Mouse (Mus musculus) kidney, embryonic 14.5 days (tissue): ENCODE measurements at regions not wholly inside any gene's neighbourhood (a gene's known extent, or its start where the extent isn't known, plus 50 kb on each side); places are given as distances from the start of the nearest gene placed in this dataset.

ENCODE experiments used
- ATAC-seq: fragments of 200-750 bp; cut with Nextera tagmentation; 2 replicates; pipeline ENCODE4 v1.8.0; 2017; ENCODE audit warnings: moderate number of reproducible peaks, mild to moderate bottlenecking, moderate TSS enrichment, moderate library complexity; ENCODE audit not compliant: low FRiP score, low TSS enrichment
- H3K27ac ChIP-seq: fragments of 300-500 bp; sonication (generic); 2 replicates; pipeline ENCODE4 v1.5.1; 2014; ENCODE audit warnings: low read depth, mild to moderate bottlenecking, low read length, moderate library complexity, mixed read lengths
- H3K27me3 ChIP-seq: fragments of 300-500 bp; sonication (generic); 2 replicates; pipeline ENCODE4 v1.6.1; 2014; ENCODE audit warnings: mild to moderate bottlenecking, low read length; ENCODE audit not compliant: control insufficient read depth, insufficient read depth
- H3K36me3 ChIP-seq: fragments of 300-500 bp; sonication (generic); 2 replicates; pipeline ENCODE4 v1.6.1; 2014; ENCODE audit warnings: low read length, mixed read lengths; ENCODE audit not compliant: control insufficient read depth, insufficient read depth
- H3K4me1 ChIP-seq: fragments of 300-500 bp; sonication (generic); 2 replicates; pipeline ENCODE4 v1.6.1; 2014; ENCODE audit warnings: low read length, mixed read lengths; ENCODE audit not compliant: control insufficient read depth, insufficient read depth
- H3K4me2 ChIP-seq: fragments of 300-500 bp; sonication (generic); replicated peaks from 2 replicates; pipeline ENCODE4 v1.6.1; 2014; ENCODE audit warnings: low read depth, mild to moderate bottlenecking, low read length
- H3K4me3 ChIP-seq: fragments of 300-500 bp; sonication (generic); 2 replicates; pipeline ENCODE4 v1.5.1; 2014; ENCODE audit warnings: mild to moderate bottlenecking, low read length
- H3K9ac ChIP-seq: fragments of 300-500 bp; sonication (generic); 2 replicates; pipeline ENCODE4 v1.6.1; 2014; ENCODE audit warnings: low read depth, mild to moderate bottlenecking, low read length, moderate library complexity
- H3K9me3 ChIP-seq: fragments of 300-500 bp; sonication (generic); 2 replicates; pipeline ENCODE4 v1.6.1; 2016; ENCODE audit warnings: low read length; ENCODE audit not compliant: control insufficient read depth
- WGBS: fragments of 180-500 bp; shearing (Covaris S2); extraction: QIAGEN DNeasy Blood & Tissue Kit; methylation state at CpG from one replicate; pipeline ENCODE4 v1.1.7; 2014; 5-methylcytosine and 5-hydroxymethylcytosine counted together

DNA sequence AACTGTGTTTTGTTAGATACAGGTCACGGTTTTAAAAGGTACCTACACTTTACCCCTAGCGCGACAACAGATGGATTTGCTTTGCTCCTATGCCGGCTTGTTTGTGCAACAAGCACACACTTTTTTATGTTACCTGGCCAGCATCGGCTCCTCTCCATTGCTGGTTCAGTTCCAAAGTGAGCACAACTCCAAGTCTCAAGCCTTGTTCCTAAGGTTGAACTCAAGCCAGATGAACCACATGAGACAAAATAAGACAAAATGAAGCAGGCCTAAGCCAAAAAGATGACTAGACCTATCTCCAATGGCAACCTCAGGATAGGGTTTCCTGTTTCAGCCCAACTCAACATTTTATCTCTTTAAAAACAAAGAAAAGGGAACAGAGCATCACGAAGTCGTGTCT, 108.5 kb upstream of the N6amt1 start:
- no peak overlapping the region for H3K27ac ChIP-seq
- no peak overlapping the region for H3K9ac ChIP-seq
- no peak overlapping the region for H3K4me2 ChIP-seq
- no peak overlapping the region for H3K4me3 ChIP-seq
- H3K27me3 ChIP-seq, result no peaks in the 10 kb centered on the region
- ATAC-seq, result no peak
- H3K9me3 ChIP-seq, result no peaks in the 10 kb centered on the region
- 73% methylated on average over 7 of the region's 7 CpGs for WGBS
- 0 out of 2 replicates have a peak, but pooled peaks cover 3% of the 10 kb centered on the region for H3K4me1 ChIP-seq
- no peaks in the 10 kb centered on the region for H3K36me3 ChIP-seq

- Histone ChIP-seq H3K4me2 (no peak overlapping the region), H3K27ac (no peak overlapping the region), H3K4me3 (no peak overlapping the region), H3K4me1 (0 out of 2 replicates have a peak, but pooled peaks cover under 1% of the 10 kb centered on the region), H3K9me3 (no peaks in the 10 kb centered on the region), H3K36me3 (no peaks in the 10 kb centered on the region), H3K9ac (no peak overlapping the region), H3K27me3 (no peaks in the 10 kb centered on the region)
- no peak for ATAC-seq
- WGBS, result 85% methylated on average over 7 of the region's 7 CpGs
Measured at GRCm38 (mm10) chr16:87242027-87242426, 112.0 kb upstream of the N6amt1 start.

DNA sequence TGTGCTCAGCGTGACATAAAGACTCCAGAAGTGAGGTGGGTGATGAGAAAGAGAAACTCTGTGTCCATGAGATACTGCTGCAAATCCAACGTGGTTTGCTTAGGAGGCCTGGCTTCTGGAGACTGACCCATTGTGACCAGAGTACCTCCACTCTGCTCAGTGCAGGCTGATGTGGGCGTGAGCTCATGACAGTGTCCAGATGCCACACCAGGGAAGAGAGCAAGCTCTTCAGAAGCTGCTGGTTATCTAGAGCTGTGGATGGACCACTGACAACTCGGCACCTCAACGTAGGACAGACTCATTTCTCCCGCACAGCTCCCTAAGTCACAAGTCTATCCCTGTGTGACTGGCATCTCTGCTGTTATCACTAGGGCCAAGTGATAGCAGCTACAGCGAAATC, 114.9 kb upstream of the N6amt1 start:
- H3K27ac ChIP-seq, result no peak overlapping the region
- ATAC-seq, result no peak
- no peaks in the 10 kb centered on the region for H3K9me3 ChIP-seq
- H3K4me3 ChIP-seq, result no peak overlapping the region
- H3K4me2 ChIP-seq, result no peak overlapping the region
- 88% methylated on average over 7 of the region's 7 CpGs for WGBS
- H3K9ac ChIP-seq, result no peak overlapping the region
- H3K4me1 ChIP-seq, result no peaks in the 10 kb centered on the region
- H3K27me3 ChIP-seq, result no peaks in the 10 kb centered on the region
- H3K36me3 ChIP-seq, result no peaks in the 10 kb centered on the region

DNA sequence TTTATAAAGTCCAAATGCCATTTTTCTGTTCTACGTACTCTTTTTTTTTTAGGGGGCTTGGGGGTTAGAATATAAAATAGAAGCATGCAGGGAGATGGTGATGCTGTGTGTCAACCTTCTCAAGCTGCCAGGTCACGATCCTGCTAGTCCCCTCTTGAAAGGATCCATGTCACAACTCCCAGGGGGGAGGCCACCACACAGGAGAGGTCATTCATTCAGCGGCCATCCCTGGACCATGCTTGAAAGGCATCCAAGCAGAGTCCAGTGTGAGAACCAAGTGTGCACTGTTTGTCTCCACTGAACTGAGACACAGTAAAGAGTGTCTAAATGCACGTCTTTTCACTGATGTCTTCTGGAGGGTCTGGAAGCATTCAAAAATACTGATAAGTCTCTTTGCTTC, 119.8 kb upstream of the N6amt1 start:
- Histone ChIP-seq H3K4me1 (no peaks in the 10 kb centered on the region), H3K9me3 (no peaks in the 10 kb centered on the region), H3K9ac (no peak overlapping the region), H3K4me3 (no peak overlapping the region), H3K4me2 (no peak overlapping the region), H3K27me3 (no peaks in the 10 kb centered on the region), H3K27ac (no peak overlapping the region), H3K36me3 (no peaks in the 10 kb centered on the region)
- ATAC-seq, result no peak
- 52% methylated on average over 4 of the region's 4 CpGs for WGBS

GRCm38 (mm10) chr16:87225595-87225994, 128.4 kb upstream of the N6amt1 start:
- Histone ChIP-seq H3K36me3 (no peaks in the 10 kb centered on the region), H3K4me3 (no peak overlapping the region), H3K4me2 (no peak overlapping the region), H3K4me1 (no peaks in the 10 kb centered on the region), H3K9me3 (no peaks in the 10 kb centered on the region), H3K9ac (no peak overlapping the region), H3K27me3 (no peaks in the 10 kb centered on the region), H3K27ac (no peak overlapping the region)
- 83% methylated on average over 10 of the region's 10 CpGs for WGBS
- ATAC-seq, result no peak

GRCm38 (mm10) chr16:87225085-87225484, 128.9 kb upstream of the N6amt1 start:
- 84% methylated on average over 8 of the region's 8 CpGs for WGBS
- H3K27me3 ChIP-seq, result no peaks in the 10 kb centered on the region
- no peak overlapping the region for H3K9ac ChIP-seq
- no peaks in the 10 kb centered on the region for H3K36me3 ChIP-seq
- H3K9me3 ChIP-seq, result no peaks in the 10 kb centered on the region
- H3K4me3 ChIP-seq, result no peak overlapping the region
- H3K27ac ChIP-seq, result no peak overlapping the region
- H3K4me1 ChIP-seq, result no peaks in the 10 kb centered on the region
- H3K4me2 ChIP-seq, result no peak overlapping the region
- no peak for ATAC-seq

DNA sequence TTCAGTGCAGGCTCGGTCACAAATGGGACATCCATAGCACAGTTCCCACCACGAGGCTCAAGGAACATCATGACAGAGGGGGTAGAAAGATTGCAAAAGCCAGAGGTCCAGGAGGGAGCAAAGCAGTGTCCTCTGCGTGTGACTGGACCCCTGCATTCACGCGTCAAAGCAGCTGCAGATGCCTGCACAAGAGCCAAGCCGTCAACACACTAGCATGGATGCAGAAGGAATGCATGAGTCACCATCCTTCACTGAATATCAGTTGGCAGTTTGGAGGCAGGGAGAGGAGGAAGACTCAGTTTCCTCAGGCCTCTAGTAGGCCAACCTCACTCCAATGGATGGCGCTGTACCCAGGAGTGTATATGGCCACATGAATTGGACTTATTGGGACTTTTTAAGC, 130.0 kb upstream of the N6amt1 start:
- Histone ChIP-seq H3K4me3 (no peak overlapping the region), H3K36me3 (no peaks in the 10 kb centered on the region), H3K27me3 (no peaks in the 10 kb centered on the region), H3K4me2 (no peak overlapping the region), H3K9ac (no peak overlapping the region), H3K4me1 (no peaks in the 10 kb centered on the region), H3K9me3 (no peaks in the 10 kb centered on the region), H3K27ac (no peak overlapping the region)
- ATAC-seq, result 0 out of 2 replicates have a peak, but pooled peaks have one; percentile 4
- WGBS, result 93% methylated on average over 7 of the region's 7 CpGs

- Histone ChIP-seq H3K9ac (no peak overlapping the region), H3K36me3 (no peaks in the 10 kb centered on the region), H3K4me1 (no peaks in the 10 kb centered on the region), H3K4me2 (no peak overlapping the region), H3K4me3 (no peak overlapping the region), H3K27me3 (no peaks in the 10 kb centered on the region), H3K27ac (no peak overlapping the region), H3K9me3 (no peaks in the 10 kb centered on the region)
- no peak for ATAC-seq
- WGBS, result 90% methylated on average over 5 of the region's 5 CpGs
Measured at GRCm38 (mm10) chr16:87220611-87221010, 133.4 kb upstream of the N6amt1 start.

DNA sequence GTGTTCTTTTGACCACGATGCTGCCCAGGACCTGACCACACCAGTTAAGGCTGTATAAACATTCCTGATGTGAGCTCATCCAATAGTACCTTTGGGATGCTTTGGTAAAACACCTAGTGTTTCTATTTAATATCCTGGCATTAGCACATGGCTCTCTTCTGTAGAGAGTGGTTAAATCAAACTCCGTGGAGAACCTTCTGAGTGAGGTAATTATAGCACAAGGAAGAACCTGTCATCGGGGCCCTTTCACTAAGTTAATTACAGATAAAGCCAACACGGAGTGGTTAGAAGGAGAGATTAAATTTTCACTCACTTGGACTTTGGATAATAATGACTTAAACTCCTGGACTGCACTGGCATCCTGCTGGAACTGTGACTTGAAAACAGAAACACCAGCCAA, 133.8 kb upstream of the N6amt1 start:
- Histone ChIP-seq H3K4me2 (no peak overlapping the region), H3K27ac (no peak overlapping the region), H3K9me3 (no peaks in the 10 kb centered on the region), H3K4me3 (no peak overlapping the region), H3K36me3 (no peaks in the 10 kb centered on the region), H3K27me3 (no peaks in the 10 kb centered on the region), H3K9ac (no peak overlapping the region), H3K4me1 (no peaks in the 10 kb centered on the region)
- ATAC-seq, result no peak
- 74% methylated on average over 4 of the region's 4 CpGs for WGBS

DNA sequence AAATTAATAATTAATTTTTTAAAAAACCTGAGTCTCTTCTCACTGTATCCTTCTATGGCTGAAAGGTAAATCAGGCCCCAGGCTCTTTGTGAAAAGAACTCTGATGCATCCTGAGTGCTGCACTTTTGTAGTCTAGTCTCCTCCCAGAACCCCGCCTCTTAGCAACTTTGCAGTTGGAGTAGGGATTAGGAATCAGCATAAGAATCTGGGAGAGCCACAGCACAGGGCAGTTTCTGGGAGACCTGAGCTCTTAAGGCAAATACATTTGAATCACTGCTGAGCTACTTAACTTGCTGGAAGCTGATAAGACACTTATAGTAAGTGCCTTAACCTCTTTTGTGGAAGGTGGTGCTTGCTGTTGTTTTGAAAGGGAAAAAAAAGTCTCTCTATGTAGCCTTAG, 146.1 kb upstream of the N6amt1 start:
- Histone ChIP-seq H3K27ac (no peak overlapping the region), H3K27me3 (no peaks in the 10 kb centered on the region), H3K36me3 (no peaks in the 10 kb centered on the region), H3K9me3 (no peaks in the 10 kb centered on the region), H3K4me2 (no peak overlapping the region), H3K4me1 (no peaks in the 10 kb centered on the region), H3K4me3 (no peak overlapping the region), H3K9ac (no peak overlapping the region)
- ATAC-seq, result no peak
- WGBS, result 76% methylated on average over 1 of the region's 1 CpGs
